ENCODE assay signal across 9 mouse cellular contexts in genomic region chr2:155728742-155729141, GRCm38 (mm10). TPM values are rescaled to one million over a fixed set of nuclear protein-coding genes. Genes with fewer than 3 reads are reported as not detected.
DNase-seq lines count a peak whose midpoint lies in the region; ATAC-seq and TF ChIP-seq lines count a peak whose summit lies in the region.
"Had no signal": no experiment of that assay in that cellular context is flagged by ENCODE, and none has a peak within 500 bp of the region (broad histone marks: within the 10 kb centered on the region; RNA-seq: fewer than 3 reads in every experiment).

No protein-coding gene starts in this region.

- ATAC-seq in forebrain, embryonic 15.5 days (replicated peaks) = no peak; the same call in 1 of the 2 replicates
- ATAC-seq in liver, embryonic 16.5 days (ENCODE audit: low read depth) = no peak

- no peaks in the 10 kb centered on the region for H3K9me3 ChIP-seq in heart, embryonic 10.5 days
- H3K9me3 ChIP-seq in CH12.LX (replicated peaks; ENCODE audit: low read length) = no peaks in the 10 kb centered on the region
- no peaks in the 10 kb centered on the region for H3K9me3 ChIP-seq in forebrain, embryonic 15.5 days
- H3K9me3 ChIP-seq in liver, embryonic 16.5 days (replicated peaks; ENCODE audit: control insufficient read depth, low read length) = no peaks in the 10 kb centered on the region

- H3K9ac ChIP-seq in CH12.LX (ENCODE audit: insufficient read depth, low read depth) = peak overlapping the region; percentile 30
- H3K9ac ChIP-seq in forebrain, embryonic 15.5 days (replicated peaks) = peak overlapping the region; percentile 79
- peak overlapping the region; percentile 72 for H3K9ac ChIP-seq in liver, embryonic 16.5 days (ENCODE audit: low read depth, low read length)

- peak overlapping the region; percentile 90 for H3K4me3 ChIP-seq in heart, embryonic 10.5 days
- H3K4me3 ChIP-seq in CH12.LX (replicated peaks in 1 of 3; ENCODE audit: low read depth in 2 of 3, low read length in 2 of 3, poor library complexity in 1 of 3) = peak overlapping the region; percentile 75 to 97 (median 89)
- peak overlapping the region; percentile 70 for H3K4me3 ChIP-seq in forebrain, embryonic 15.5 days
- peak overlapping the region; percentile 90 for H3K4me3 ChIP-seq in liver, embryonic 16.5 days (ENCODE audit: low read depth, low read length)

- 6% methylated on average over 15 of the region's 15 CpGs for WGBS in heart, embryonic 10.5 days
- 4% methylated on average over 15 of the region's 15 CpGs for WGBS in forebrain, embryonic 15.5 days
- 7% methylated on average over 15 of the region's 15 CpGs for WGBS in liver, embryonic 16.5 days (ENCODE audit: insufficient replicate concordance)

- TF ChIP-seq CTCF in CH12.LX (conservative IDR thresholded peaks at IDR 0.05 in 1 of 2, IDR thresholded peaks at IDR 0.05 in 1 of 2; ENCODE audit: low read depth in 2 of 2, low read length in 2 of 2) = no peak

- TF ChIP-seq RAD21 in CH12.LX (IDR thresholded peaks at IDR 0.05; ENCODE audit: low read depth, low read length) = no peak

- no peaks in the 10 kb centered on the region for H3K36me3 ChIP-seq in heart, embryonic 10.5 days
- H3K36me3 ChIP-seq in CH12.LX (replicated peaks in 1 of 2; ENCODE audit: control insufficient read depth in 1 of 2, insufficient read depth in 1 of 2, low read length in 1 of 2) = peaks cover 9 to 33% of the 10 kb centered on the region in 2 experiments
- peaks cover 4% of the 10 kb centered on the region; the same call in 1 of the 2 replicates for H3K36me3 ChIP-seq in forebrain, embryonic 15.5 days
- H3K36me3 ChIP-seq in liver, embryonic 16.5 days (ENCODE audit: control insufficient read depth, insufficient read depth) = no peaks in the 10 kb centered on the region

- peaks cover 4% of the 10 kb centered on the region for H3K79me2 ChIP-seq in CH12.LX (replicated peaks; ENCODE audit: control insufficient read depth, extremely low read depth, insufficient read depth, poor library complexity, severe bottlenecking)

- dilution Hi-C loops in CH12.LX (cut with MboI; ENCODE audit: extremely low pct_ligation_motif_present, extremely low pct_unique_long_range_greater_than_20kb, low sequenced_read_pairs) = no loop called here

- TF ChIP-seq EP300 in CH12.LX (IDR thresholded peaks at IDR 0.05; ENCODE audit: low read length) = no peak

- no peaks in the 10 kb centered on the region for H3K27me3 ChIP-seq in heart, embryonic 10.5 days (ENCODE audit: insufficient read depth, poor library complexity, severe bottlenecking)
- no peaks in the 10 kb centered on the region for H3K27me3 ChIP-seq in CH12.LX (replicated peaks)
- H3K27me3 ChIP-seq in forebrain, embryonic 15.5 days = no peaks in the 10 kb centered on the region
- H3K27me3 ChIP-seq in liver, embryonic 16.5 days (ENCODE audit: control insufficient read depth, insufficient read depth, low read depth, low read length) = no peaks in the 10 kb centered on the region

- no peak for TF ChIP-seq POLR2A in CH12.LX (IDR thresholded peaks at IDR 0.05; ENCODE audit: low read depth, low read length)

- peak overlapping the region; percentile 83 for H3K27ac ChIP-seq in heart, embryonic 10.5 days
- H3K27ac ChIP-seq in CH12.LX (ENCODE audit: insufficient read depth, low read depth) = no peak overlapping the region
- H3K27ac ChIP-seq in forebrain, embryonic 15.5 days (replicated peaks) = no peak overlapping the region
- H3K27ac ChIP-seq in liver, embryonic 16.5 days (ENCODE audit: low read length) = no peak overlapping the region

- peaks cover 9% of the 10 kb centered on the region for H3K4me1 ChIP-seq in heart, embryonic 10.5 days
- H3K4me1 ChIP-seq in CH12.LX (ENCODE audit: control insufficient read depth in 1 of 2, insufficient read depth in 2 of 2) = peaks cover 6 to 14% of the 10 kb centered on the region in 2 experiments; a peak in 3 of 4 replicates
- H3K4me1 ChIP-seq in forebrain, embryonic 15.5 days = peaks cover 20% of the 10 kb centered on the region
- peaks cover 13% of the 10 kb centered on the region for H3K4me1 ChIP-seq in liver, embryonic 16.5 days (ENCODE audit: control insufficient read depth, low read depth, low read length)

- no peak for DNase-seq in heart, embryonic 10.5 days (ENCODE audit: low spot score)
- no peak for DNase-seq in heart, postnatal 4 days
- DNase-seq in CH12.LX (ENCODE audit: extremely low read depth) = peak; percentile 2
- DNase-seq in c-Kit-positive CD71-positive TER-119-positive erythroid progenitor cells, embryonic 14.5 days (ENCODE audit: low spot score) = no peak
- DNase-seq in layer of hippocampus, adult 9-11 months = no peak
- no peak for DNase-seq in retina, postnatal 1 day

- in situ Hi-C loops in CH12.LX (cut with MboI; ENCODE audit: low pct_ligation_motif_present, low pct_unique_long_range_greater_than_20kb, low sequenced_read_pairs) = no loop called here

- H3K4me2 ChIP-seq in CH12.LX (ENCODE audit: insufficient read depth, low read depth, poor library complexity, severe bottlenecking) = peak overlapping the region; percentile 91
- H3K4me2 ChIP-seq in forebrain, embryonic 15.5 days (replicated peaks) = peak overlapping the region; percentile 87
- peak overlapping the region; percentile 91 for H3K4me2 ChIP-seq in liver, embryonic 16.5 days (ENCODE audit: low read depth, low read length)

TF ChIP-seq in CH12.LX, 34 proteins besides CTCF, POLR2A, EP300 and RAD21 (continues in another document):
- TF ChIP-seq SIN3A (IDR thresholded peaks at IDR 0.05; ENCODE audit: low read length) (no peak), ZKSCAN1 (IDR thresholded peaks at IDR 0.05; ENCODE audit: borderline replicate concordance, low read depth, low read length) (no peak), MXI1 (IDR thresholded peaks at IDR 0.05; ENCODE audit: low read depth, low read length) (no peak), JUND (conservative IDR thresholded peaks at IDR 0.05; ENCODE audit: low read depth, low read length) (no peak), PAX5 (IDR thresholded peaks at IDR 0.05; ENCODE audit: low read length) (no peak), UBTF (IDR thresholded peaks at IDR 0.05; ENCODE audit: low read depth, low read length) (no peak), MAFK (IDR thresholded peaks at IDR 0.05; ENCODE audit: insufficient replicate concordance, low read length) (no peak), NELFE (IDR thresholded peaks at IDR 0.05; ENCODE audit: low read depth, low read length) (no peak), KAT2A (IDR thresholded peaks at IDR 0.05; ENCODE audit: insufficient replicate concordance, low read length) (no peak), ZMIZ1 (IDR thresholded peaks at IDR 0.05; ENCODE audit: low read depth, low read length) (no peak), RCOR1 (conservative IDR thresholded peaks at IDR 0.05; ENCODE audit: low read depth, low read length) (no peak), MEF2A (IDR thresholded peaks at IDR 0.05; ENCODE audit: borderline replicate concordance, low read depth, low read length) (no peak), GABPA (IDR thresholded peaks at IDR 0.05; ENCODE audit: insufficient replicate concordance, low read depth, low read length) (no peak), USF2 (conservative IDR thresholded peaks at IDR 0.05; ENCODE audit: low read depth, low read length) (no peak), TBP (conservative IDR thresholded peaks at IDR 0.05; ENCODE audit: low read depth, low read length) (no peak), TCF12 (IDR thresholded peaks at IDR 0.05; ENCODE audit: low read depth, low read length) (no peak)

RNA-seq across cellular contexts. Expression of gene Edem2, which starts 0.5 kb away (rescaled TPM):
- 31.5 and 34.4 TPM in 2 replicates for polyA plus RNA-seq in heart, embryonic 10.5 days (2016; fragmentation: Nextera tagmentation; extraction: Ambion mirVana)
- 1 to 10 TPM; 9.3 to 9.7 TPM for total RNA-seq in heart, postnatal 4 days (2021)
- total RNA-seq in CH12.LX (2012; rRNA removed) (69.3 and 71.8 TPM in 2 replicates), CH12.LX (2014; rRNA removed) (48.7 and 53.1 TPM in 2 replicates)
- polyA plus RNA-seq in CH12.LX (2012; ENCODE audit: insufficient read length, low read depth) = 38.5 and 42.5 TPM in 2 replicates
- polyA plus RNA-seq in forebrain, embryonic 15.5 days (2015; fragmentation: Nextera tagmentation; extraction: Ambion mirVana) = 42.4 and 46.5 TPM in 2 replicates
- polyA plus RNA-seq in liver, embryonic 16.5 days (2015; fragmentation: Nextera tagmentation; extraction: Ambion mirVana) = 29.5 and 30.3 TPM in 2 replicates

RNA-seq across cellular contexts. Expression of gene Gm17581, which starts 6.9 kb away (rescaled TPM):
- not detected in 2 replicates for polyA plus RNA-seq in heart, embryonic 10.5 days (2016; fragmentation: Nextera tagmentation; extraction: Ambion mirVana)
- total RNA-seq in heart, postnatal 4 days (2021) = not detected
- total RNA-seq in CH12.LX (2012; rRNA removed) (not detected in 2 replicates), CH12.LX (2014; rRNA removed) (not detected in 2 replicates)
- not detected in 2 replicates for polyA plus RNA-seq in CH12.LX (2012; ENCODE audit: insufficient read length, low read depth)
- not detected in 2 replicates for polyA plus RNA-seq in forebrain, embryonic 15.5 days (2015; fragmentation: Nextera tagmentation; extraction: Ambion mirVana)
- polyA plus RNA-seq in liver, embryonic 16.5 days (2015; fragmentation: Nextera tagmentation; extraction: Ambion mirVana) = not detected in 2 replicates
- total RNA-seq: gastrocnemius, adult 18-20 months had no signal

RNA-seq across cellular contexts. Expression of gene Procr, which starts 22.2 kb away (rescaled TPM):
- 5.3 and 6.6 TPM in 2 replicates for polyA plus RNA-seq in heart, embryonic 10.5 days (2016; fragmentation: Nextera tagmentation; extraction: Ambion mirVana)
- 1 to 10 TPM; 5.6 to 8.0 TPM for total RNA-seq in heart, postnatal 4 days (2021)
- total RNA-seq in CH12.LX (2012; rRNA removed) (1.4 and 2.8 TPM in 2 replicates), CH12.LX (2014; rRNA removed) (not detected in 2 replicates)
- polyA plus RNA-seq in CH12.LX (2012; ENCODE audit: insufficient read length, low read depth) = 0.14 and 0.20 TPM in 2 replicates
- polyA plus RNA-seq in forebrain, embryonic 15.5 days (2015; fragmentation: Nextera tagmentation; extraction: Ambion mirVana) = 1.9 and 2.7 TPM in 2 replicates
- polyA plus RNA-seq in liver, embryonic 16.5 days (2015; fragmentation: Nextera tagmentation; extraction: Ambion mirVana) = 0.96 and 1.4 TPM in 2 replicates

RNA-seq across cellular contexts. Expression of gene Trpc4ap, which starts 36.6 kb away (rescaled TPM):
- polyA plus RNA-seq in heart, embryonic 10.5 days (2016; fragmentation: Nextera tagmentation; extraction: Ambion mirVana) = 101 and 107 TPM in 2 replicates
- total RNA-seq in heart, postnatal 4 days (2021) = 10 to 100 TPM; 81.3 to 82.1 TPM
- 49.1 and 52.8 TPM in 2 replicates for total RNA-seq in CH12.LX (2012; rRNA removed)
- 53.7 and 55.8 TPM in 2 replicates for total RNA-seq in CH12.LX (2014; rRNA removed)
- 73.3 and 105 TPM in 2 replicates for polyA plus RNA-seq in CH12.LX (2012; ENCODE audit: insufficient read length, low read depth)
- polyA plus RNA-seq in forebrain, embryonic 15.5 days (2015; fragmentation: Nextera tagmentation; extraction: Ambion mirVana) = 172 and 180 TPM in 2 replicates
- 49.7 and 50.7 TPM in 2 replicates for polyA plus RNA-seq in liver, embryonic 16.5 days (2015; fragmentation: Nextera tagmentation; extraction: Ambion mirVana)

RNA-seq across cellular contexts. Expression of gene Mmp24, which starts 46.4 kb away (rescaled TPM):
- polyA plus RNA-seq in heart, embryonic 10.5 days (2016; fragmentation: Nextera tagmentation; extraction: Ambion mirVana) = 0.06 TPM in 1 of 2 replicates, not detected in the other
- total RNA-seq in heart, postnatal 4 days (2021) = under 1 TPM; 0.07 TPM
- 0.38 and 0.42 TPM in 2 replicates for total RNA-seq in CH12.LX (2012; rRNA removed)
- not detected in 2 replicates for total RNA-seq in CH12.LX (2014; rRNA removed)
- polyA plus RNA-seq in CH12.LX (2012; ENCODE audit: insufficient read length, low read depth) = 0.07 TPM in 1 of 2 replicates, not detected in the other
- polyA plus RNA-seq in forebrain, embryonic 15.5 days (2015; fragmentation: Nextera tagmentation; extraction: Ambion mirVana) = 13.1 TPM in 2 replicates
- polyA plus RNA-seq in liver, embryonic 16.5 days (2015; fragmentation: Nextera tagmentation; extraction: Ambion mirVana) = not detected in 2 replicates
- total RNA-seq: gastrocnemius, adult 18-20 months had no signal
